Mouse (Mus musculus): Measurements from ENCODE around the gene Pms2. TPM values are rescaled to one million over a fixed set of nuclear protein-coding genes. Genes with fewer than 3 reads are reported as not detected.

The Pms2 gene
- polyA plus RNA-seq (2015; fragmentation: Nextera tagmentation; extraction: Ambion mirVana): 19.6 and 22.9 TPM in 2 replicates

GRCm38 (mm10) chr5:143909417-143910400 lies at the start of gene Pms2, which contains the start of gene Aimp2:
Gene Pms2, plus strand, starts transcription at chr5:143909964.
Gene Aimp2, minus strand, starts transcription at chr5:143909847.
- H3K36me3 ChIP-seq: peaks cover 40% of the 10 kb centered on the region
- H3K9ac ChIP-seq: peak within 1 kb of the TSS; percentile 84
- H3K4me3 ChIP-seq: peak within 1 kb of the TSS; percentile 80
- H3K9me3 ChIP-seq: no peaks in the 10 kb centered on the region
- peak; percentile 97 for ATAC-seq (ENCODE audit: extremely low read depth, insufficient number of reproducible peaks, low FRiP score, low TSS enrichment)
- H3K27ac ChIP-seq (replicated peaks): peak within 1 kb of the TSS; percentile 85
- peaks cover 34% of the 10 kb centered on the region for H3K4me1 ChIP-seq
- H3K27me3 ChIP-seq (replicated peaks): no peaks in the 10 kb centered on the region
- WGBS: under 1% methylated on average over 70 of the region's 70 CpGs
- H3K4me2 ChIP-seq: peak within 1 kb of the TSS; percentile 87

GRCm38 (mm10) chr5:143871547-143872169 lies 38.1 kb upstream of the Pms2 start:
- Histone ChIP-seq H3K4me3 (no peak overlapping the region), H3K27ac (replicated peaks) (no peak overlapping the region), H3K4me1 (no peaks in the 10 kb centered on the region), H3K9me3 (no peaks in the 10 kb centered on the region), H3K4me2 (no peak overlapping the region), H3K27me3 (replicated peaks) (no peaks in the 10 kb centered on the region), H3K9ac (no peak overlapping the region), H3K36me3 (peaks cover 47% of the 10 kb centered on the region)
- WGBS: 83% methylated on average over 11 of the region's 11 CpGs
- ATAC-seq (ENCODE audit: extremely low read depth, insufficient number of reproducible peaks, low FRiP score, low TSS enrichment): no peak

GRCm38 (mm10) chr5:143874571-143874970 lies 35.2 kb upstream of the Pms2 start:
- H3K27ac ChIP-seq (replicated peaks): no peak overlapping the region
- H3K4me1 ChIP-seq: no peaks in the 10 kb centered on the region
- H3K9me3 ChIP-seq: no peaks in the 10 kb centered on the region
- H3K36me3 ChIP-seq: peaks cover 75% of the 10 kb centered on the region
- ATAC-seq (ENCODE audit: extremely low read depth, insufficient number of reproducible peaks, low FRiP score, low TSS enrichment): no peak
- no peak overlapping the region for H3K9ac ChIP-seq
- 61% methylated on average over 4 of the region's 4 CpGs for WGBS
- H3K4me2 ChIP-seq: no peak overlapping the region
- H3K4me3 ChIP-seq: no peak overlapping the region
- no peaks in the 10 kb centered on the region for H3K27me3 ChIP-seq (replicated peaks)

- no peak overlapping the region for H3K4me3 ChIP-seq
- 0 out of 2 replicates have a peak, but pooled peaks cover 5% of the 10 kb centered on the region for H3K9me3 ChIP-seq
- peak overlapping the region; percentile 48 for H3K27ac ChIP-seq (replicated peaks)
- ATAC-seq (ENCODE audit: extremely low read depth, insufficient number of reproducible peaks, low FRiP score, low TSS enrichment): no peak
- no peak overlapping the region for H3K4me2 ChIP-seq
- no peak overlapping the region for H3K9ac ChIP-seq
- H3K4me1 ChIP-seq: peaks cover 6% of the 10 kb centered on the region; the same call in 1 of the 2 replicates
- H3K36me3 ChIP-seq: peaks cover 100% of the 10 kb centered on the region
- WGBS: 66% methylated on average over 3 of the region's 3 CpGs
- no peaks in the 10 kb centered on the region for H3K27me3 ChIP-seq (replicated peaks)
Measured at GRCm38 (mm10) chr5:143885274-143885673, 24.5 kb upstream of the Pms2 start.

- Histone ChIP-seq H3K27ac (replicated peaks) (no peak overlapping the region), H3K27me3 (replicated peaks) (no peaks in the 10 kb centered on the region), H3K4me3 (no peak overlapping the region), H3K36me3 (peaks cover 92% of the 10 kb centered on the region), H3K4me2 (no peak overlapping the region), H3K4me1 (peaks cover 7% of the 10 kb centered on the region; the same call in 1 of the 2 replicates), H3K9ac (no peak overlapping the region), H3K9me3 (0 out of 2 replicates have a peak, but pooled peaks cover 2% of the 10 kb centered on the region)
- 58% methylated on average over 6 of the region's 6 CpGs for WGBS
- no peak for ATAC-seq (ENCODE audit: extremely low read depth, insufficient number of reproducible peaks, low FRiP score, low TSS enrichment)
Measured at GRCm38 (mm10) chr5:143890741-143891140, 19.0 kb upstream of the Pms2 start.

- H3K4me3 ChIP-seq: no peak overlapping the region
- H3K27me3 ChIP-seq (replicated peaks): no peaks in the 10 kb centered on the region
- no peak overlapping the region for H3K4me2 ChIP-seq
- peaks cover 87% of the 10 kb centered on the region for H3K36me3 ChIP-seq
- H3K9me3 ChIP-seq: no peaks in the 10 kb centered on the region
- ATAC-seq (ENCODE audit: extremely low read depth, insufficient number of reproducible peaks, low FRiP score, low TSS enrichment): no peak
- peaks cover 7% of the 10 kb centered on the region; the same call in 1 of the 2 replicates for H3K4me1 ChIP-seq
- WGBS: 42% methylated on average over 9 of the region's 9 CpGs
- 0 out of 2 replicates have a peak overlapping the region, but pooled peaks have one; percentile 19 for H3K9ac ChIP-seq
- no peak overlapping the region for H3K27ac ChIP-seq (replicated peaks)
Measured at GRCm38 (mm10) chr5:143892255-143892886, 17.4 kb upstream of the Pms2 start.

GRCm38 (mm10) chr5:143893396-143893795 lies 16.4 kb upstream of the Pms2 start:
- Histone ChIP-seq H3K36me3 (peaks cover 87% of the 10 kb centered on the region), H3K27me3 (replicated peaks) (no peaks in the 10 kb centered on the region), H3K4me1 (peaks cover 7% of the 10 kb centered on the region; the same call in 1 of the 2 replicates), H3K27ac (replicated peaks) (no peak overlapping the region), H3K4me3 (no peak overlapping the region), H3K9ac (no peak overlapping the region), H3K9me3 (no peaks in the 10 kb centered on the region), H3K4me2 (no peak overlapping the region)
- 65% methylated on average over 5 of the region's 5 CpGs for WGBS
- no peak for ATAC-seq (ENCODE audit: extremely low read depth, insufficient number of reproducible peaks, low FRiP score, low TSS enrichment)

- no peak within 1 kb of the TSS for H3K9ac ChIP-seq
- ATAC-seq (ENCODE audit: extremely low read depth, insufficient number of reproducible peaks, low FRiP score, low TSS enrichment): no peak
- H3K27me3 ChIP-seq (replicated peaks): no peaks in the 10 kb centered on the region
- H3K4me2 ChIP-seq: no peak within 1 kb of the TSS
- no peak within 1 kb of the TSS for H3K27ac ChIP-seq (replicated peaks)
- WGBS: 83% methylated on average over 14 of the region's 14 CpGs
- H3K4me3 ChIP-seq: no peak within 1 kb of the TSS
- H3K4me1 ChIP-seq: no peaks in the 10 kb centered on the region
- H3K9me3 ChIP-seq: no peaks in the 10 kb centered on the region
- H3K36me3 ChIP-seq: peaks cover 89% of the 10 kb centered on the region
Measured at GRCm38 (mm10) chr5:143897635-143898330, 12.0 kb upstream of the Pms2 start, which contains the start of gene Ankrd61. Gene Ankrd61, minus strand, starts transcription at chr5:143897685.

GRCm38 (mm10) chr5:143902111-143902510 lies 7.7 kb upstream of the Pms2 start:
- Histone ChIP-seq H3K9me3 (no peaks in the 10 kb centered on the region), H3K4me3 (no peak overlapping the region), H3K9ac (no peak overlapping the region), H3K36me3 (peaks cover 98% of the 10 kb centered on the region), H3K4me2 (no peak overlapping the region), H3K4me1 (peaks cover 18% of the 10 kb centered on the region), H3K27me3 (replicated peaks) (no peaks in the 10 kb centered on the region), H3K27ac (replicated peaks) (no peak overlapping the region)
- 85% methylated on average over 3 of the region's 3 CpGs for WGBS
- ATAC-seq (ENCODE audit: extremely low read depth, insufficient number of reproducible peaks, low FRiP score, low TSS enrichment): no peak

GRCm38 (mm10) chr5:143903813-143904212 lies 6.0 kb upstream of the Pms2 start:
- Histone ChIP-seq H3K36me3 (peaks cover 88% of the 10 kb centered on the region), H3K27ac (replicated peaks) (no peak overlapping the region), H3K4me1 (peaks cover 35% of the 10 kb centered on the region), H3K9me3 (no peaks in the 10 kb centered on the region), H3K4me2 (no peak overlapping the region), H3K9ac (no peak overlapping the region), H3K27me3 (replicated peaks) (no peaks in the 10 kb centered on the region), H3K4me3 (no peak overlapping the region)
- ATAC-seq (ENCODE audit: extremely low read depth, insufficient number of reproducible peaks, low FRiP score, low TSS enrichment): no peak
- WGBS: 58% methylated on average over 4 of the region's 4 CpGs

Measured in heart, embryonic 13.5 days (tissue).